Mouse (Mus musculus): ENCODE data around the gene Uhrf2. TPM values are rescaled to one million over a fixed set of nuclear protein-coding genes. Genes with fewer than 3 reads are reported as not detected.

Gene Uhrf2
- polyA plus RNA-seq, 1 experiment from 2014 or later = 82.0 TPM

DNA sequence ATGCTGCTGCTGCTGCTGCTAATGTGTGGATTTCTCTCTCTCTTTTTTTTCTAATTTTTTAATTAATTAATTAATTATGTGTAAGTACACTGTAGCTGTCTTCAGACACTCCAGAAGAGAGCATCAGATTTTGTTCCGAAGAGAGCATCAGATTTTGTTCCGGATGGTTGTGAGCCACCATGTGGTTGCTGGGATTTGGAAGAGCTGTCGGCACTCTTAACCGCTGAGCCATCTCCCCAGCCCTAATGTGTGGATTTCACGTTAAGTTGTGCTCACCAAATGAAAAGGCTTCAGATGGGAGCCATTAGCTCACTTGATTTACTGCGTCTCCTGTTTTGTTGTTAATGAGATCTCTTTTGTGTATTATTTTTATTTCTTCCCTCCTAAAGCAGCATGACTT lies 59.9 kb downstream of the Uhrf2 start:
- WGBS = 90% methylated on average over 6 of the region's 6 CpGs
- no peak for DNase-seq (ENCODE audit: low spot score)
- no peak overlapping the region for H3K27ac ChIP-seq (replicated peaks)
- no peaks in the 10 kb centered on the region for H3K27me3 ChIP-seq (ENCODE audit: low read depth, poor library complexity, severe bottlenecking)
- no peaks in the 10 kb centered on the region for H3K9me3 ChIP-seq (replicated peaks)
- H3K36me3 ChIP-seq = peaks cover 100% of the 10 kb centered on the region
- no peaks in the 10 kb centered on the region for H3K4me1 ChIP-seq
- no peak overlapping the region for H3K4me3 ChIP-seq

DNA sequence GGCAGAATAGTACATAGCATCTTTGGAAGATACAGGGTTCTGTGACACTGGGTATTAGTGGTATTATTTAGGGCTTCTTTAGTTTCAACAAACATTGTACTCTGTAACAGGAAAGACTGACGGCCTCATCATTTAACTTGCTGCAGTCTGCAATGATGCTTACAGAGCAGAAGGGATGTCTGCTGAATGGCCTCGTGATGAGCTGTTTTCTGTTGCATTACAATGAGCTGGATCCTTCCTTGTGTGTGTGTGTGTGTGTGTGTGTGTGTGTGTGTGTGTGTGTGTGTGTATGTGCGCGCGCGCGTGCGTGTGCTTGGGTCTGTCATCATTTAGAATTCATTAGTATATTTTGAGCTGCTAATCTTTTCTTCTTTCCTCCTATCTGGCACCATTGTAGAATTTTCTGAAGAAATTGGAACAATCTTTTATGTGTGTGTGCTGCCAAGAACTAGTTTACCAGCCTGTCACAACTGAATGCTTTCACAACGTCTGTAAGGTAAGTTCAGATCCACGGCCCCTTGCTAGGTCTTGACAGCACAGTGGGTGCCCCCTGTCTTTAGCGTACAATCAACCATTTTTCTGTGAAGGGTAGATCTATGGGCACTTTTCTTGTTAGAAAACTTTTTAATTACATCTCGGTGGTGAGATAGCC lies 61.5 kb downstream of the Uhrf2 start:
- peaks cover 100% of the 10 kb centered on the region for H3K36me3 ChIP-seq
- no peak for DNase-seq (ENCODE audit: low spot score)
- H3K9me3 ChIP-seq (replicated peaks) = no peaks in the 10 kb centered on the region

DNA sequence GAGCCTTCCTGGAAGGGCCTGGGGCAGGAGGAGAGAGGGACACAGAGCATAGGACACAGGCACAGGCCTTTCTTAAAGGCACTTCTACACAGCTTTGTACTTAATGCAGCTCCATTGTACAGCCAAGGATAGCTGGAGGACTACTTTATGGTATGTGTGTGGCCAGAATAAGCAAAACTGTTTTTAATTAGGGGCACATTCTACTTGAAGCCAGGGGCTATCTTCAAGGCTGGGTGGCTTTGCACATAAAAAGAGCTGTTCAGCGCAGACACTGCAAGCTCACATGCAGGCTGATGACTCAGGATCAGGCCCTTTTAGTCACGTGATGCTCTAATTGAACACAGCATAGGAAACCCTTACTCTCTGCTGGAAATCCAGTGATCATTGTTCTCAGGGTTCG lies 65.9 kb downstream of the Uhrf2 start:
- Histone ChIP-seq H3K9me3 (replicated peaks) (peaks cover 18% of the 10 kb centered on the region), H3K27me3 (ENCODE audit: low read depth, poor library complexity, severe bottlenecking) (no peaks in the 10 kb centered on the region), H3K36me3 (peaks cover 100% of the 10 kb centered on the region), H3K4me3 (no peak overlapping the region), H3K27ac (replicated peaks) (no peak overlapping the region), H3K4me1 (no peaks in the 10 kb centered on the region)
- no peak for DNase-seq (ENCODE audit: low spot score)
- WGBS = 70% methylated on average over 3 of the region's 3 CpGs

More for the DNA sequence above, 61.5 kb downstream of the Uhrf2 start:
- WGBS = 95% methylated on average over 12 of the region's 12 CpGs
- Histone ChIP-seq H3K4me3 (no peak overlapping the region), H3K27me3 (ENCODE audit: low read depth, poor library complexity, severe bottlenecking) (no peaks in the 10 kb centered on the region), H3K27ac (replicated peaks) (no peak overlapping the region), H3K4me1 (no peaks in the 10 kb centered on the region)

DNA sequence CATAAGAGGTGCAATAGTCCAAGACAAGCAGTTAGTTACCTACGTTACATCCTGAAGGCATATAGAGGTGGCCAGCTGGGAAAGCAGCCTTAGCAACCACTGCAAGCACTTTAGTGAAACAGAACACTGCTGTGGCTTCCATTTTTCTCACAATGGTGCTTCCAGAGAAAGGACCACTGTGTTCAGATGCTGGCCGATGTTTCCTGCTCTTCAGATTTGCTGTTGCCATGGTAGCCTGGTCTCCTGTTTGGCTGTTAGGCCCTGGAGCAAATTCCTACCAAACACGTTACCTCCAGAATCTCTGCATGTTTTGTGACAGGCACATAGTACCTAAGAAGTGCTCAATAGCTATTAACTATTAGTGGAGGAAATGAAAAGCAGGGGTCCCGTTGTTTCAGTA lies 66.7 kb downstream of the Uhrf2 start:
- Histone ChIP-seq H3K4me3 (no peak overlapping the region), H3K9me3 (replicated peaks) (peaks cover 18% of the 10 kb centered on the region), H3K27me3 (ENCODE audit: low read depth, poor library complexity, severe bottlenecking) (no peaks in the 10 kb centered on the region), H3K36me3 (peaks cover 99% of the 10 kb centered on the region), H3K27ac (replicated peaks) (no peak overlapping the region), H3K4me1 (no peaks in the 10 kb centered on the region)
- DNase-seq (ENCODE audit: low spot score) = no peak
- 93% methylated on average over 4 of the region's 4 CpGs for WGBS

DNA sequence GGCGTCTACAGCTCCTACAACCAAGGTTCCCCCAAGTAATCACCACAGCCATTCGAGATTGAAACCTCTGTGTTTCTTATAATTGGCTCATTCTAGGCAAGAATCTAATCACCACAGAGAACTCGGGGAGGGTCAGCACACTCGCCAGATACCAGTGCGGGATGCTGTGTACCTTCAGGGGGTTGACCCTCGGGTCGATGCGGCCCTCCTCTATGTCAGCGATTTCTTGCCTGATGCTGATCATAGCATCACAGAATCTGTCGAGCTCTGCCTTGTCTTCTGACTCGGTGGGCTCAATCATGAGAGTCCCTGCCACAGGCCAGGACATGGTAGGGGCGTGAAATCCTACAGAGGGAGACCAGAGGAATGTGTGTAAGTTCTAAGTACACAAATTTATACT lies 70.3 kb downstream of the Uhrf2 start:
- 95% methylated on average over 12 of the region's 12 CpGs for WGBS
- no peak overlapping the region for H3K27ac ChIP-seq (replicated peaks)
- H3K36me3 ChIP-seq = peaks cover 78% of the 10 kb centered on the region

DNA sequence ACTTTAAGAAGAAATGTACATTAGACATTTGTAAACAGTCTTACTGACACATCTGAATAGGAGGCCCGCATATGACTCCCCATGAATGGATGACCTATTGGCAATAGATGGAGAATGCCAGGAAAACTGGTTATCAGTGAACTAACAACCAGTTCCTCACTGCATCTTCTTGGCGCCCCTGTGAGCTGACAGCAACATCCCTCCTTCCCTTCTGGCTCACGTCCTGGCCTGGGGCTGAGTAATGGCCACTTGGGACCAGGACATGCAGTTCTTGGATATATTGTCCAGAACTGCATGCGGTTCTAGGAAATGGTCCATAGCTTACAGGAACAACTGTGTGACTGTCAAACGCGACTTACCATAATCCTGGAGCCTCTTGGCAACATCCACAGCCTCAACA lies 72.3 kb downstream of the Uhrf2 start:
- Histone ChIP-seq H3K27ac (replicated peaks) (no peak overlapping the region), H3K27me3 (ENCODE audit: low read depth, poor library complexity, severe bottlenecking) (no peaks in the 10 kb centered on the region), H3K36me3 (peaks cover 67% of the 10 kb centered on the region), H3K4me3 (no peak overlapping the region), H3K4me1 (peaks cover 1% of the 10 kb centered on the region; the same call in 1 of the 2 replicates), H3K9me3 (replicated peaks) (peaks cover 18% of the 10 kb centered on the region)
- 92% methylated on average over 6 of the region's 6 CpGs for WGBS
- no peak for DNase-seq (ENCODE audit: low spot score)

More for the DNA sequence above, 70.3 kb downstream of the Uhrf2 start:
- no peaks in the 10 kb centered on the region for H3K4me1 ChIP-seq
- H3K4me3 ChIP-seq = no peak overlapping the region
- H3K27me3 ChIP-seq (ENCODE audit: low read depth, poor library complexity, severe bottlenecking) = no peaks in the 10 kb centered on the region
- DNase-seq (ENCODE audit: low spot score) = no peak
- peaks cover 18% of the 10 kb centered on the region for H3K9me3 ChIP-seq (replicated peaks)

DNA sequence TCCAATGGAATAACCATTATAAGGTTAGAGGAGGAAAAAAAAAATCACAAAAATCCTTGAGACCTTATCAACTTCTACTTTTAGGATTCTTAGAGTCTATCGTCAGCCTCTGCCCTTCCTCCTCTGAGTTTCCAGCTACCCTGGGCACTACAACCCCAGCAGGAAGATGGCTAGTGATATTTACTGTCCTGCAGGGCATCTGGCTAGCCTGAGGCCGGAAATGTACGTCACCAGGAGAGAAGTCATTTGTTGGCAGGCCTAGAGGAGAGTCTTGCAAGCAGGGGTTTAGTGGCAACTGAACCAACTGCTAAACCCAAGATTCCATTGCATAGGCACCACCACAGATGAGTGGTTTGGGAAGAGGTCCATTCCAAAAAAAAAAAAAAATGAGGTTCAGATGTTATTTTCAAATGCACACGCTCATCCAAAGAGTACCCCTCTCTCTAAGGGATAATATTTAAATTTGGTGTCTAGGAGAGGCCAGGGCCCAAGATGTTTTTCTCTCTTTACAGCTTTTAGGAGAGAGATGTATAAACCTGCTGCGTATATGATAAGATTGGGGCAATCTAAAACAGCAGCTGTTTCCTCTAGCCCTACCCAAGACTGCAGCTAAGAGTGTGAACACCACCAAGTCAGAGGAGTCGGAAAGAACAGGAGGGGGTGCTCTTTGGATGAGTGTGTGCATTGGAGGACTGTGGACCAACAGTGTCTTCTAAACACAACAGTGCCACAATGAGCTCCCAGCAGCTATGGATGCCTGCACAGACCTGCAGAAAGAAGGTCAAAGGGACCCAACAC lies 74.9 kb downstream of the Uhrf2 start:
- DNase-seq (ENCODE audit: low spot score) = no peak
- H3K27ac ChIP-seq (replicated peaks) = no peak overlapping the region
- 91% methylated on average over 6 of the region's 6 CpGs for WGBS
- peaks cover 51% of the 10 kb centered on the region for H3K36me3 ChIP-seq
- no peaks in the 10 kb centered on the region for H3K27me3 ChIP-seq (ENCODE audit: low read depth, poor library complexity, severe bottlenecking)
- peaks cover 4% of the 10 kb centered on the region; the same call in 1 of the 2 replicates for H3K9me3 ChIP-seq (replicated peaks)
- peaks cover 3% of the 10 kb centered on the region; the same call in 1 of the 2 replicates for H3K4me1 ChIP-seq
- H3K4me3 ChIP-seq = no peak overlapping the region

DNA sequence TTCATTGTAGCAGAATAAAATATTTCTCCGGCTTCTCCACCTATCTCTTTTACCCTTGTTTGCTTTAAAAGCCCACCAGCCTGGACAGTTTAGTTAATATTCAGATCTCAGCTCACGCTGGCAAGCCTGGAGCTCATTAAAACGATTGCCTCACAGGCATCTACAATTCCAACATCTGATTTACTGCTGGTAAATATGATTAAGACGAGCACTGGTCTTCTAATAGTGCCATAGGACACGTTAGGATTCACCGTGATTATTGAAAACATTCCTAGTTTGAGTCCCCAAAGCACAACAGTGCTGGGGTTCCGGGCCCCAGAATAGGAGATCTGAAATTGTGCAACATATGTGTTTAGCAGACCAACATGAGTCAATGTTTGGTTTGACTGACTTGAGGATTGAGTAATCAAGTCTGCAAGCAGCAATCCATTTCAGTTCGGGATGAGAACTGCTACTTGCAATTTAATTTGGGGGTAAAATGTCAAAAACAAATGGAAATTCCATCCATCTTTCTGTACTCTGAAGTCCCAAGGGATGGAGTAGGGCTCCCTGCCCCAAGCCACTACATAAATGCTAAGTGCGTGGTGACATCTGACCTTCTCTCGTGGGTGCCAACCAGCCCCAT lies 77.0 kb downstream of the Uhrf2 start:
- H3K4me1 ChIP-seq = peaks cover 3% of the 10 kb centered on the region; the same call in 1 of the 2 replicates
- H3K36me3 ChIP-seq = peaks cover 40% of the 10 kb centered on the region
- no peak for DNase-seq (ENCODE audit: low spot score)
- no peaks in the 10 kb centered on the region for H3K9me3 ChIP-seq (replicated peaks)
- 84% methylated on average over 10 of the region's 10 CpGs for WGBS
- no peak overlapping the region for H3K4me3 ChIP-seq
- H3K27ac ChIP-seq (replicated peaks) = no peak overlapping the region
- no peaks in the 10 kb centered on the region for H3K27me3 ChIP-seq (ENCODE audit: low read depth, poor library complexity, severe bottlenecking)

DNA sequence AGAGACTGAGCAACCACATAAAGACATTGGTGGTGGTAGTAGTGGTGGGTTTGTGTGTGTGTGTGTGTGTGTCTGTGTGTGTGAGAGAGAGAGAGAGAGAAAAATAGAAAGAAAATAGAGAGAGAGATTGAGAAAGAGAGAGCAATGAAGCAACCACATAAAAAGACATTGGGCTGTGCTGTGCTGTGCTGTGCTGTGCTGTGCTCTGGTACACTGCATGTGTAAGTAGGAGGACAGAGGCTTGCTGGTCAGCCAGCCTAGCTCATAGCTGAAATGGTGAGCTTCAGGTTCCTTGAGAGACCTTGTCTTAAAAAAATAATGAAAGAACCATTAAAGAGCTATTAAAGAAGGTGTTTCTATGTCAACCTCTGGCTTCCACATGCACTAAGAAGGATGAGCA lies 78.3 kb downstream of the Uhrf2 start:
- H3K4me3 ChIP-seq = no peak overlapping the region
- peaks cover 3% of the 10 kb centered on the region; the same call in 1 of the 2 replicates for H3K4me1 ChIP-seq
- no peak overlapping the region; the same call in 1 of the 2 replicates for H3K27ac ChIP-seq (replicated peaks)
- H3K9me3 ChIP-seq (replicated peaks) = no peaks in the 10 kb centered on the region
- H3K36me3 ChIP-seq = peaks cover 40% of the 10 kb centered on the region
- no peak for DNase-seq (ENCODE audit: low spot score)
- H3K27me3 ChIP-seq (ENCODE audit: low read depth, poor library complexity, severe bottlenecking) = no peaks in the 10 kb centered on the region

DNA sequence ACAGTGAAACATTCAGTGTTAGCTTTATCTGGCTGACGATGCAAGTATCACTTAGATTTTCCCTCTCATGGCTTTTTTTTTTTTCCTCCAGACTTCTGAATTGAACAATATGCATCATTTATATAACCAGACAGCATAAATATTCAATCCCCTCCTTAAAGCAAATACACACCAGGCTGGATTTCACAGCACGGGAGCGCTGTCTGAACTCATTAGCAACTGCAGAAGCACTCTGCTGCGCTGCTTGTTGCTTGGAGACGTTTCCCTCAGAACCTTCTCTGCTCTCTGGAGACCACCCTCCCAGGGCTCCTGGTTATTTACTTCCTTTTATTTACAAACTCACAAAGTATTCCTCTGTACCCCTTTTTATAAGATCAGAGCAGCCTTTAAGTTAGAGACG lies 78.8 kb downstream of the Uhrf2 start:
- no peak for DNase-seq (ENCODE audit: low spot score)
- Histone ChIP-seq H3K27me3 (ENCODE audit: low read depth, poor library complexity, severe bottlenecking) (no peaks in the 10 kb centered on the region), H3K27ac (replicated peaks) (no peak overlapping the region), H3K9me3 (replicated peaks) (no peaks in the 10 kb centered on the region), H3K4me1 (peaks cover 5% of the 10 kb centered on the region), H3K36me3 (peaks cover 41% of the 10 kb centered on the region), H3K4me3 (no peak overlapping the region)
- WGBS = 81% methylated on average over 6 of the region's 6 CpGs

DNA sequence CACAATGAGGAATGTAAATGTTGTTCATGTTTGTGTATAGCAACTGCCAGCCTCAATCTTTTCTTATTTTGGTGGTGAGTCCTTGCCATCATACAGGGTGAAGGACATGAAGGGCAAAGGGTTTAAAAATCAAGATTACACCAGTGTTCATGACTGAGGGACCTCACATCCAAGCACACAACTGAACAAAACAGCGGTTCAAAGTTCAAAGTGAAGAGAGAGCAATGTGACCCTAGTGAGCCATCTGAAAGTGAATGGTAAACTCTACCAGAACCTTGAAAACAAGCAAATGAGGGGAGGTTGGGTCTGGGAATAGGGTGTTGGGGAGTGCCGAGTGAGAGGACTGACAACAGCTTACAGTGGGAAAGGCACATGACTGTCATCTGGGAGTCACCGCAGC lies 81.1 kb downstream of the Uhrf2 start:
- WGBS = 94% methylated on average over 3 of the region's 3 CpGs

DNA sequence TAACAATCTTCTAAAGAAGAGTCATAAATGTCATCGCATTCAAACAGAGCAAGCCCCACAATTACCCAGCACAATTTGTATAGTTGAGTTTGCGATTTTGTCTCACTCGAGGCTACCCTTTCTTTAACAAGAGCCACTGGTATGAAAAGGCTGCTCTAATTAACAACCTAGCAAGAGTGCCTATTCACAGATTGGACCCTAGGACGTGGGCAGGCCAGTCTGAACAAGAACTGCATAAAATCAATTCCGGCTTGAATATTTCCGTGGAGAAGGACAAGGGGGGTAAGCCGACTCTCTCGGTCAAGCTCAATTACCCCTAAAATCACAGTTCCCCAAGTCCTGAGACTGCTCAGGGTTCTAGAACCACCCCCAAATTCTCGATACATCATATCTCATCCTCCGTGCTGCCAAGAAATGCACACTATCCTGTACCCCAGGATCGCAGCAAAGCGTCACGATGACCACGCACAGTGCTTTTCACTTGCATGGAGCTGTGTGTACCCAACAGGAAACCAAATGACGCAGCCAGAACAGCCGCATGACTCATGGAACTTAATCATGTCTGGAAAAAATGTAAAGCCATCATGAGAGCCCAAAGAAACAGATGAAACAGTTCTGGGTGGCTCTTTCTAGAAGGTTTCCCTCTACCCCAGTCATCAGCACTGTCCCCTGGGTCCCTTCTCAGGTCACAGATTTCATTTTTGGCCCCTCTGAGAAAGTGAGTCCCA lies 82.8 kb downstream of the Uhrf2 start:
- Histone ChIP-seq H3K4me1 (peaks cover 35% of the 10 kb centered on the region), H3K27ac (replicated peaks) (no peak overlapping the region), H3K4me3 (no peak overlapping the region), H3K27me3 (ENCODE audit: low read depth, poor library complexity, severe bottlenecking) (no peaks in the 10 kb centered on the region), H3K36me3 (peaks cover 35% of the 10 kb centered on the region), H3K9me3 (replicated peaks) (no peaks in the 10 kb centered on the region)
- 91% methylated on average over 16 of the region's 16 CpGs for WGBS
- no peak for DNase-seq (ENCODE audit: low spot score)

More for the DNA sequence above, 81.1 kb downstream of the Uhrf2 start:
- no peak overlapping the region for H3K27ac ChIP-seq (replicated peaks)
- no peaks in the 10 kb centered on the region for H3K27me3 ChIP-seq (ENCODE audit: low read depth, poor library complexity, severe bottlenecking)
- H3K4me1 ChIP-seq = peaks cover 24% of the 10 kb centered on the region
- no peak for DNase-seq (ENCODE audit: low spot score)
- H3K9me3 ChIP-seq (replicated peaks) = no peaks in the 10 kb centered on the region
- peaks cover 36% of the 10 kb centered on the region for H3K36me3 ChIP-seq
- no peak overlapping the region for H3K4me3 ChIP-seq
